Mouse (Mus musculus) splenic B cell, adult 2 months (primary cell): ENCODE measurements around the gene Tbc1d22a.
"Not testable (repeated sequence)": the region's sequence is repeated elsewhere in the genome, so short reads cannot be mapped to it uniquely, and the experiment has no call there.

Experiments
- DNase-seq: peaks from one replicate; pipeline ENCODE4 v3.0.0-alpha.2; 2011; ENCODE audit warnings: low read depth, low spot score
- H3K27me3 ChIP-seq: 2 replicates; pipeline ENCODE4 v1.6.1; 2012; ENCODE audit warnings: mild to moderate bottlenecking, low read length, moderate library complexity, mixed read lengths; ENCODE audit not compliant: control insufficient read depth, poor library complexity, insufficient read depth, severe bottlenecking
- H3K36me3 ChIP-seq: 2 replicates; pipeline ENCODE4 v1.6.1; 2012; ENCODE audit warnings: mild to moderate bottlenecking, low read length, moderate library complexity, mixed read lengths; ENCODE audit not compliant: control insufficient read depth, poor library complexity, insufficient read depth, severe bottlenecking

Gene Tbc1d22a

DNA sequence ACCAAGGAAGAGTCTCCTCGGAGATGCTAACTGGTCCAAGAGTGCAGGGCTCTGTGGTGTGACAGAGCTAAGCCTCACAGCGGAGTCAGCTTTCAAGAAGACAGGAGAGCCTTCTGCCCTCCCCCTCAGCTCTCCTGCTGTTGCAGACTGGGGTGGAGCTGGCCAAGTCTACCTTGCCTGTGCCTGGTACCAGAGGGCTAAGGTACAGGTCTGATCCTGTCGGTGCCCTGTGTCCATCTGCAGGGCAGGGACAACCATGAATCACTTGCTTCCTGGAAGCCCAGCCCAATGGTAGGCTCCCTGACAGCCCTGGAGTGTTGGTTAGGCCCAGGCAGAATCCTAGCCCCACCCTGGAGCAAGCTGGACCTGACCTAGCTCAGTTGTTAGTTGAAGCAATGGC, 27.6 kb upstream of the Tbc1d22a start:
- H3K36me3 ChIP-seq: no peaks in the 10 kb centered on the region
- no peak for DNase-seq
- H3K27me3 ChIP-seq: no peaks in the 10 kb centered on the region

DNA sequence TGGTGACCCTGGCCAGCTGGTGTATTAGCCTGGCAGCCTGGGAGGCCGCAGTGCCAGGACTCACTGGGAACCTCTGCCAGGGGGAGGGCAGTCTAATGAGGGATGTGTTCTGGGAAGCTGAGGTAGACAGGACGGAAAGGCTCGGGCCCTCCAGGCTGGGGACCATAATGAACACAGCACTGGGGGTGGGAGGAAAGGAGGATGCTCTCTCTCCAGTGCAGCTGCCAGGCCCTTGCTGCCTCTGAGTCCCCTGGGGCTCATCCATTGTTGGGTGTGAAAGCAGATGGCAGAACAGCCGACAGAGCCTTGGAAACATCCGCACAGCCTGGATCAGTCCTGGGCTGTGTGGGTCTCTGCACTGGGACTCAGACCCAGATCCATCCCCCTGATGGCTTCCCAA, 26.1 kb upstream of the Tbc1d22a start:
- Histone ChIP-seq H3K27me3 (no peaks in the 10 kb centered on the region), H3K36me3 (no peaks in the 10 kb centered on the region)
- no peak for DNase-seq

DNA sequence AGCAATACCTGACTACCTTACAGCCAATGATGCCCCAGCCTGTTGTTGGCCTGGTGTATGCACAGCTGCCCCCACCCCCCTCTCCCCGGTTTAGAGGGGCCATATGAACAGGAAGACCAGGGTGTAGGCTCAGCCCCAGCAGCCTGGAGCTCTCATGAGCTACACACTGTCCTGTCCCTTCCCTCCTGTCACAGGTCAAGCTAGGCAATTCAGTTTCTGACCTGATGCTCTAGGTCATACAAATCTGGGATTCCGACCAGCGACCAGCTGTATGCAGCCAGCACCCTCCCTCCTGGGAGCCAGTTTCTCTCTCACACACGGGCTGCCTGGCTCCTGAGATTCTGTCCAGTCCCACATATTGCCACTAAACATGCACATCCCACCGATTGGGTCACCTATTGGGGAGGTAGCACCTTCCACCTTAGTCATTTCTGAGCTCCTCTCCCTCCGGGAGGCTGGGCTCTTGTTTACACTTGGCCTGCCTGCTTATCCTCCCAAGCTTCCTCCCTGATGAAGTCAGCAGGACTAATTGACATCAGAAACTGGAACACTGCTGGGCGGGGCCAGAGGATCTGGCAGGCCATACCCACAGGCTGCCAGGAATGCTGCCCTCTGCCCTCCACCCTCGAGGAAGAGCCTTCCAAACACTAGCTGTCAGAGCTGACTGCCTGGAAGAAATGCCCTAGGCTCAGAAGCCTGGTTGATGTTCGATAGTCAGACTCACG, 25.4 kb upstream of the Tbc1d22a start:
- Histone ChIP-seq H3K27me3 (no peaks in the 10 kb centered on the region), H3K36me3 (no peaks in the 10 kb centered on the region)
- DNase-seq: no peak

DNA sequence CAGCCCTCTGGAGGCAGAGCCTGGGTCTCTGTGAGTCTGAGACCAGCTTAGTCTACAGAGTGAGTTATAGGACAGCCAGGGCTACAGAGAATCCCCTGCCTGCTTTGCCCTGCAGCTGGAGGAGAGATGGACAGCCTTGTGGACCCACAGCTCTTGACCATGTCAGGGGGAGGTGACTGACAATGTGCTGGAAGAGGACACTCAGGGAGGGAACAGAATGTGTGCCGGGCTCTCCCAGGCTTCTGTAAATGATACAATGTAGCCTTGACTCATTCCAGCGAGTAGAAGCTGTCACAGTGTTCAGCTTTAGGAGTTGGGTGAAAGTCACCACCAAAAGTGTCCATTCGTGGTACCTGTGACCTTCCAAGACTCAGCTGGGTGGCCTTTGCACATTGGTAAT, 23.9 kb upstream of the Tbc1d22a start:
- Histone ChIP-seq H3K27me3 (no peaks in the 10 kb centered on the region), H3K36me3 (no peaks in the 10 kb centered on the region)
- DNase-seq: no peak

DNA sequence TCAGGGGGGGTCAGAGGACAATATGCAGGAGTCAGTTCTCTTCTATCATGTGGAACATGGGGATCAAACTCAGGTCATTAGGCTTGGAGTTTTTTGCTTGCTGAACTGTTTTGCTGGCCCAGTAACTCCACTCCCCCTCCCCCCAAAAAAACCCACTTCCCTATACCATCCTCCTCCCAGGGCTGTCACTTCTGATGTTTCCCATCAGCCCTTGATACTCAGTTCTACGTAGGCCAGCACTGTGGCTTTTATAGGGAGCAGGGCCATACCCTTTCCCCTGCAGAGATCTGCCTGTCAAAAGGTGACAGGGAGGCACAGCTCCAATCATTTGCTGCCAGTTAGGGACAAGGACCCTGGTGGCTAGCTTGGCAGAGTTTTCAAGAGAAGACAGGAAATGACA, 22.8 kb upstream of the Tbc1d22a start:
- Histone ChIP-seq H3K36me3 (no peaks in the 10 kb centered on the region), H3K27me3 (no peaks in the 10 kb centered on the region)
- peak; percentile 74 for DNase-seq

DNA sequence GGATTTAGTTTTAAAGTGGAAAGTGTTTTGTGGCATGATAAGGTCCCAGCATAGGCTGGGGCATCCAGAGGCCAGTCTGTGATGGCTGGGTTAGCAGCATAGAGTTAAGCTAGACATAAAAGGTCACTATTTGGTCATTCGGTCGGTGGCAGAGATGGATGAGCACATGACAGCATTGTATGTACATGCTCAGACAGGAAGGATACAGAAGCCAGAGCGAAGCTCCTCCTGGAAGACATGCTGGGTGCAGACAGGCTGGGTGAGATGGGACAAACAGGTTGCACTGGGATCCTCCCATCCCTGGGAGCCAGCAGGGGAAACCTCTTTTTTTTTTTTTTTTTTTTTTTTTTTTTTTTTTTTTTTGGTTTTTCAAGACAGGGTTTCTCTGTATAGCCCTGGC, 22.3 kb upstream of the Tbc1d22a start:
- Histone ChIP-seq H3K27me3 (no peaks in the 10 kb centered on the region), H3K36me3 (no peaks in the 10 kb centered on the region)
- DNase-seq: no peak

DNA sequence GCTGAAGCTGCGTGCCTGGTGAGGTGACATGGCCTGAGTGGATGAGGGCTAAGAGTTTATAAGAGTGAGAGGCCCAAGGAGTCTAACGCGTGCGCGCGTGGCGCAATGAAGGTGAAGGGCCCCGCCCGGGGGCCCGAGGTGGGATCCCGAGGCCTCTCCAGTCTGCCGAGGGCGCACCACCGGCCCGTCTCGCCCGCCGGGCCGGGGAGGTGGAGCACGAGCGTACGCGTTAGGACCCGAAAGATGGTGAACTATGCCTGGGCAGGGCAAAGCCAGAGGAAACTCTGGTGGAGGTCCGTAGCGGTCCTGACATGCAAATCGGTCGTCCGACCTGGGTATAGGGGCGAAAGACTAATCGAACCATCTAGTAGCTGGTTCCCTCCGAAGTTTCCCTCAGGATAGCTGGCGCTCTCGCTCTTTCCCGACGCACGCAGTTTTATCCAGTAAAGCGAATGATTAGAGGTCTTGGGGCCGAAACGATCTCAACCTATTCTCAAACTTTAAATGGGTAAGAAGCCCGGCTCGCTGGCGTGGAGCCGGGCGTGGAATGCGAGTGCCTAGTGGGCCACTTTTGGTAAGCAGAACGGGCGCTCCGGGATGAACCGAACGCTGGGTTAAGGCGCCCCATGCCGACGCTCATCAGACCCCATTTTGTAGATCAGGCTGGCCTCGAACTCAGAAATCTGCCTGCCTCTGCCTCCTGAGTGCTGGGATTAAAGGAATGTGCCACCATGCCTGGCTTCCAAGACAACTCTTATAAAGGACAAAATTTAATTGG, 19.4 kb upstream of the Tbc1d22a start:
- not testable (repeated sequence) for H3K27me3 ChIP-seq, DNase-seq, H3K36me3 ChIP-seq

DNA sequence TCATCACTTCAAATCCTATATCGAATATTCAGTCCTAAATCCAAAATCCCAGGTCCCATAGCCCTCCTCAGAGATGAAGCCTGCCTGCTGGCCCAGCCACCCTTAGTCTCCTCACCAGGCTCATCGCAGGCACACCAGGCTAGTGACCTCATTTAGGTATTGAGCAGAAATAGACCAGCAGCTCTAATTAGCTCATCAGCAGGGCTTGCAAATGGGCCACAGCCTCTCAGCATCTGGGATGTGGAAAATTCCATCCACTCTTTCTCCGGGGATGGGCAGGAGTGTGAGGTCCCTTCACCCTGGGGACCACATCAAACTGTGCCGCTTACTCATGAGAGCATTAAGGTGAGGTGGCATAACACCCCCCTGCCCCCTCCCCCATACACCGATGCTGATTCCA, 15.2 kb upstream of the Tbc1d22a start:
- H3K27me3 ChIP-seq: no peaks in the 10 kb centered on the region
- DNase-seq: no peak
- H3K36me3 ChIP-seq: no peaks in the 10 kb centered on the region

DNA sequence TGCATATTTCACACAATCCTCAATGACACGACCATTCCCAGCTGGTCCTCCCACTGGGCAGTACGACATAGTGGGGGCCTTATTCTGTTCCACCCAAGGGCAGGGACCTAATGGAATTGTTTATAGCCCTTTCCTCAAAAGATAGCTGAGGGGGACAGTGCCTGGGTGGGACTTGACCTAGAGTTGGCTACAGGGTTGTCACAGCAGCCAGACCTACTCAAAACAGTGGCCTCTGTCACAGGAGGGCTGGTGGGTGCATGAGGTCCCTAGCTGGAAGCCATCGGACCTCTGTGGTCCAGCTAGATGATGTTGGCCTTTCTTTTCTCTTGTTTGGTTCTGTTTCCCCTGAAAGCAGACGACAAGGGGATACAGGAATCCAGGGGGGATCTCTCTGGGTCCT, 14.8 kb upstream of the Tbc1d22a start:
- DNase-seq: no peak
- H3K27me3 ChIP-seq: no peaks in the 10 kb centered on the region

DNA sequence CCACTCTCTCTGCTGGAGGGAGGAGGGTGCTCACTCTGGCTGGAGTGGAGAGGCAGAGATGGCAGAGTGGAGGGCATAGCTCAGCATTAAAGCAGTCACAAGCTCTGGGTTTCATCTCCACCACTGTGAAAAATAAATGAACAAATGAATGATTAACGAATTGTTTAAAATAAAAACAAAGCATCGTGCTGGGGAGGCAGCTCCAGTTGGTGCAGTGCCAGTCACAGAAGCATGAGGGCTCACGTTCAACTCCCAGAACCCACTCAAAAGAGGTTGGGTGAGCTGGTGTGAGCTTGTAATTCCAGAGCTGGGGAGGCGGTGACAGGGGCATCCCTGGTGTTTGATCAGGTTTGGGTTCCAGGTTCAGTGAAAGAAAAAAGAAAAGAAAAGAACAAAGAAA, 14.1 kb upstream of the Tbc1d22a start:
- no peaks in the 10 kb centered on the region for H3K27me3 ChIP-seq
- no peak for DNase-seq
- no peaks in the 10 kb centered on the region for H3K36me3 ChIP-seq

More for the DNA sequence above, 14.8 kb upstream of the Tbc1d22a start:
- H3K36me3 ChIP-seq: no peaks in the 10 kb centered on the region

DNA sequence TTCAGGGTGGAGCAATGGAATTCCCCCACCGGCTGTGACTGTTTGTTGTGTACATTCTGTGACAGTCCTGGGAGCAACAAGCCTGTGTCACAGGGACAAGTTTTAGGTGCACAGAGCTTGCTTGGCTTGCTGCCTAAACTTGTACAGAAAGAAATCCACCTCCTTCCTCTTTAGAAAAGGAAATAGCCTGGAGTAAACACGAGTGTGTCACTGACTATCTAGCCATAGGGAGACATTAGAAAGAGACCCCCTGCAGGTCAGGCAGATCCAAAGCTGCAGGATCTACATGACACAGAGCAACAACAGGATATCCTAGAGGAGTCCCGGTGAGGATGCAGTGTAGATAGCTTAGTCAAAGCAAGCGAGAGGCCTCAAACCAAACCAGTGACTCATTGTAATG, 13.2 kb upstream of the Tbc1d22a start:
- Histone ChIP-seq H3K36me3 (no peaks in the 10 kb centered on the region), H3K27me3 (no peaks in the 10 kb centered on the region)
- DNase-seq: no peak

DNA sequence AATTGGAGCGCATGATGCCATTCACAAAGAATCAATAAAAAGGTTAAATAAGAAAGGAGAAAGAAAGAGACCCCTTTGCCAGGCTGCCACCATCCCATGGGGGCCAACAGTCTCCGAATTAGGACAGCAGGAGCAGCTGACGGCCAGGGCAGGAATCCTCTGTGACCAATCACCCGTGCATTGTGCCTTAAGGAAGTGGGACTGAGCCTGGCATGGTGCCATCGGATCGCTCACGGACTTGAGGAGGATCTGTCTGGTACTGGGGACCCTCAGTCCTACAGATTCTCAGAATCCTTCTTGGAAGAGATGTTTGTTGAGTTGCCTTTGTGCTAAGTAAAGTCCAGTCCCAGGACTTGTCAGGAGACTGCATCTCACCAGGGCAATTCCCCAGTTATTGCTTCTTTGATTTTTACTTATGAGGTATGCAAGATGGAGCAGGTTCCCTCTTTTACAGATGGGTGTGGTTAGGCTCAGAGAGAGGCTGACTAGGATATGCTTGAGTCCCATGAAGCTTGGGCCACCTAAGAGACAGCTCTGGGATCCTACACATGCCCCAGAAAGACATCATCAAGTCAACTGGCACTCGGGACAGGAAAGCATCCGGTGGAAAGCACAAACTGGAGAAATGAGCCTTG, 12.4 kb upstream of the Tbc1d22a start:
- no peak for DNase-seq
- Histone ChIP-seq H3K36me3 (no peaks in the 10 kb centered on the region), H3K27me3 (no peaks in the 10 kb centered on the region)

DNA sequence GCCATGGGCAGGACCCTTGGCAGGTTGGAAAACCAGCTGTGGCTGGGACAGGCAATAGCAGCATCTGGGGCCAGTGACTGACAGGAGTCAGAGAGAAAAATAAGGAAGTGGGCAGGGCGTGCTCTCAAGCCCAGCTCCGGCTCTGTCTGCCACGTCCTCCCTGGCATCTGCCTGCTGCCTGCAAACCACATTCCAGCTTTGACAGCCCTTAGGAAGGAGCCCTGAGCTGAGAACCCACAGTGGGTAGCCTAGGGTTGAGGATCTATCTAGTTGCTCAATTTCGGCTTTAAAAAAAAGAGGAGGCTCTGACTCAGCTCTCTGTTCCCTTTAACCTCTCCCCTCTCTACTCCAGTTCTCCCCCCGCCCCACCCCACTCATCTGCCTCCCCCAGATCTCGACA, 11.6 kb upstream of the Tbc1d22a start:
- H3K27me3 ChIP-seq: no peaks in the 10 kb centered on the region
- peak; percentile 71 for DNase-seq
- no peaks in the 10 kb centered on the region for H3K36me3 ChIP-seq

DNA sequence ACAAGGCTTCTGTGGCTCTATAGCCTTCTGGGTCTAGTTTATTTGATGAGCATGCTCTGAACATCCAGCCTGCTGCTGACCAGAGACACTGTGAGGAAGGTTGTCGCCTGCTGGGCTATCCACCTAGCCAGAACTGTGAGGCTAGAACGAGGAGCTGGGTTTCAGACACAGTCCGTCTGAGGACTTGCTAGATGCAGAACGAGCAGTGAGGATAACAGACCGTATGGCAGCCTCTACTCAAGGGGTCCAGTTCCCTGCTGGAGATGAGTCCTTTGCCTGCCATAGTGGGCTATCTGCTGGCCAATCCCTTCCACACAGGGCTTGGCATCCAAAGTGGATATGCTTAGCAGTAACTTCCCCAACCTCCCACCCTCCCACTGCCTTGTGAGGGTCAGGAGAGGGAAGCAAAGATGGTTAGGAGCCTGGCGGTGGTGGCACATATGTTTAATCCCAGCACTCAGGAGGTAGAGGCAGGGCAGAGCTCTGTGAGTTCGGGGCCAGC, 10.9 kb upstream of the Tbc1d22a start:
- no peak for DNase-seq
- Histone ChIP-seq H3K27me3 (no peaks in the 10 kb centered on the region), H3K36me3 (no peaks in the 10 kb centered on the region)

DNA sequence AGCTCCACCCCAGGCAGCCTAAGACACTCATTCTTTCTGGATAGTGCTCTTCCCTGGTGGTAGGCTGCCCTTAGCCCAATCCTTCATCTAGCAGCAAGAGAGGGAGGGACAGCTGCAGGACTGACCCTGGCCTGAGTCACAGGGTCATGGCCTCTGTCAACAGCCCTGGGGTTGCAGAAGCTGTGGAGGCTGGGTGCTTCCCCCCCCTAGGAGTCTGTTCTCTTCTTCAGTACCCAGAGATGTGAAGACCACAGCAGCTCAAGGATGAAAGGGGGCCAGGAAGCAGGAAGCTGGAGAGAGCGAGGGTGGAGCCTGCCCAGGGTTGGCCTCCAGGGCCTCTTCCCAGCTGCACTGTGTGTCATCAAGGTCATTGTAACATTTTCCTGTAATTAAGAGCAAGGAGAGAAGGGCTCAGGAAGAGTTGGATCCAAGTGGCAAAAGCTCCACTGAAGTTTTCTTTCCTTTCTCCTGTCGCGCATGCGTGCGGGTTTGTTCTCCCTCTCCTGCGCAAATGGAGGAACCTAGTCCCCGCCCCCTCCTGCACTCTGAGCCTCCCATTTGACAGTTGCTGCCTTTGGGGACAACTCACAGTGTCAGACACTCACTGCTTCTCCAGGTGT, 10.2 kb upstream of the Tbc1d22a start:
- H3K36me3 ChIP-seq: no peaks in the 10 kb centered on the region
- no peaks in the 10 kb centered on the region for H3K27me3 ChIP-seq
- DNase-seq: no peak
